Mouse (Mus musculus): ENCODE measurements around the gene Stk11. TPM values are rescaled to one million over a fixed set of nuclear protein-coding genes. Genes with fewer than 3 reads are reported as not detected.

The Stk11 gene
- total RNA-seq, 2 experiments from 2014 or later = 98.7 to 99.9 TPM

DNA sequence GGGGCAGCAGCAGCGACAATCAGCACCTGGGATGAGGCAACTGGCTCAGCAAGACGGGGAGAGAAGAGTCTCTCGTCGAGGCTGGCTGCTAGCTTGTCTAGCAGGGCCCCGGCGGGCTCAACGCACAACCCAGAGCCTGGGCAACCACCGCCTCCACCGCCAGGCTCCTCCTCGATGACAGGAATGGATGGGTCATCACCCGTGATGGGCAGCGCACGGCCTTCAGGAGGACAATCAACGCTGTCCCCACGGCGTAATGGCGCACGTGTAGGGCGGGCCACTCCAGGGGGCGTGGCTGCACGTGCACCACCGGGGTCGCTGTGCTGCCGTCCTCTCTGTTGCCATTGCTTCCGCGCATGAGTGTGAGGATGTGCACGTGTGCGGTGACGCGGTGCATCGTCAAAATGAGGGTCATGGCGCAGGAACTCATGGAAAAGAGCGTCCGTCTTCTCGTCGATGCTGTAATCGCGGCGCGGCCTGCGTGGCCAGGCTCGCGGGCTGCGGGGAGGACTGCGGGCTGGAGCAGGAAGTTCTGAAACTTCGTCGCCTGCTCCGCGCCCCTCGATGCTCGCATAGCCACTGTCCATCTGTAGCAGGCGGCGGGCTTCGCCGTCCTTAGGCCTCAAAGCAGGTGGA is 15.8 kb downstream of the Stk11 start:
- no peak for DNase-seq

DNA sequence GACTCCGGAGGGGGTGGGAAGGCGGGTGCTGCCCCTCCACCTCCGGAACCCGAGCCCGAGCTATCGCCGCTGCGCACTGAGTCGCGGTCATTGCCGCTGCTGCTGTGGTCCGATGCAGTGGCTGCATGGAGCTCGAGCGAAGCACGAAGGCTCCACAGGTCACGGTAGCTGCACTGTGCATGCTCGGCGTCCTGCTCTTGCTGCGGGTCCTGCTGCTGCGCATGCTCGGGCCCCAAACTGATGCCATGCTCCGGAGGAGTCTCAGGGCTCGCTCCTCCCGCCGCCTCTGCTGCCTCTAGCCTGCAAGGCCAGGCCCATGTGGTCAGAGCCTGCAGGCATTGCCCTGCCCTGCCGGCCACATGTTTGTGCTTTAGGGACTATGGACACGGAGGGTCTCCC is 16.3 kb downstream of the Stk11 start:
- DNase-seq = no peak

DNA sequence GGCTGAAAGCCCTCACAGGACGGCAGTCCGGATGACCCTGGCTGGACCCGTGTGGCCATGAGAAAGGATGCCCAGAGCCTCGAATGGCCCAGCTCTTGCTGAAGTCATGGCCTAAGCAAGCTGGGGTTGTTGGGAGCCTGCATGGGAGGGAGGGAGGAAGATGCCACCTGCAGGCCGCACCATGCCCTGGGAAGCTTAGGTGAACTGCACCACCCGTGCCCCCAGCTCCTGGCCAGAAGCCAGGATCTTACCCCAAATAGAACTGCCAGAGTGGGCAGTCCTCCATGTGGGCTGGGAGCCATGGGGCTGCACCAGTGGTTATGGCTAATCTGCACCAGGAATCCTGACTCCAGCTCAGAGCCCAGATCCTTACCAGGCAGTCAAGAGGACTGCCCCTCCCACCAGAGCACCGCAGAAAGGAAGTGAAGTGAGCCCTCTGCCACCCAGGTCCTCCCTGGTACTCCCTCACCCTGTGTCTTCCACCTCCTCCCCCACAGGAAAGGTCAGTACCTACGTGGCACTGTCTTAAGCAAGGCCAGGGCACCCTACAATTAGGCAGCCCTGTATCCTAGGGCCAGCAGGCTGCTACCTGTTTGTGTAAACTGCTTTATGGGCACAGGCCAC is 17.7 kb downstream of the Stk11 start:
- peak; percentile 83 for DNase-seq

DNA sequence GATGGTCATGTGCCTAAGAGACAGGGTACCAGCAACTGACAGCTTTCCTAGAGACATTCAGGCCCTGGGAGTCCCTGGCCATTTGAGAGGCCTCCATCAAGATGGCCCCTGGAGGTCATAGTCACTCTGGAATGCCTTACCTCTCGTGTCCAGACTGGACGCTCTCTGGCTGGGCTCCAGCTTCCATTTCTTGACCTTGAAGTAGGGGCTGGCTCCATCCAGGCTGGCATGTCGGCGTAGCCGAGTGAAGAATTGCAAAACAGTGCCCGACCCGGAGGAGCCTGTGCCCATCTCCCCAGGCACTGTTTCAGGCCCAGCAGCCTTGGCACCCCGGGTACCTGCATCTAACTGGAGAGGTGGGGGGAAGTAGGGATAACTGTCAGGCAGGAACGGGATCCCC is 18.8 kb downstream of the Stk11 start:
- DNase-seq = no peak

DNA sequence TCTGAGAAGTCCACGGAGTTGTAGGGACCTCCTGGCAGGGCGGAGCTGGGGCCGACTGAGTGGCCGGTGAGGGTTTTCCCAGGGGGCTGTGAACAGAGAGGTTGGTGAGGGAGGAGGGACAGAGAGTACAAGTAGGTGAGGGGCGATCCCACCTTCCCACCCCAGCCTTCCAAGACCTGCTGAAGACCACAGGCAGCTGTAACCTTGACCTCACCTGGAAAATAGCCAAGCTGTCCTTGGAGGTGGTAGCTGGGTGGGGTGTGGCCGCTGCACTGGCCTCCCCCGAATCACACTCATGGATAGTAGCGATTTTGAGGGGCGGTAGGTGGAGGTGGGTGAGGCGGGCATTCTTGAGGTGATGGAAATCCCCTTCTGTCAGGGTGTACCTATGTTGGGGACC is 19.6 kb downstream of the Stk11 start:
- no peak for DNase-seq

DNA sequence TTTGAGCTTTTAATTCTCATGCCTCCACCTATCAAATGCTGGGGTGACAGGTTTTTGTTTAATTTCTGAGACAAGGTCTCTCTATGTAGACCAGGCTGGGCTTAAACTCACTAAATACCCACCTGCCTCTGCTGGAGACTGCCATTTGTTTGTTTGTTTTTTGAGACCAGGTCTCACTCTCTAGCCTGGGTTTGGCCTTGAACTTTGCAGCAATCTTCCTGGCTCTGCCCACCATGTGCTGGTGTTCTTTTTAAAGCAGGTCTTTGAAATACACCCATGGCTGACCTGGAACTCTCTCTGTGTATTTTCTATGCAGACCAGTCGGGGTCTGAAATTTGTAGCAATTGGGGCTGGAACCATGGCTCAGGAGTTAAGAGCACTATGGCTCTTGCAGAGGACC is 20.0 kb downstream of the Stk11 start:
- DNase-seq = no peak

DNA sequence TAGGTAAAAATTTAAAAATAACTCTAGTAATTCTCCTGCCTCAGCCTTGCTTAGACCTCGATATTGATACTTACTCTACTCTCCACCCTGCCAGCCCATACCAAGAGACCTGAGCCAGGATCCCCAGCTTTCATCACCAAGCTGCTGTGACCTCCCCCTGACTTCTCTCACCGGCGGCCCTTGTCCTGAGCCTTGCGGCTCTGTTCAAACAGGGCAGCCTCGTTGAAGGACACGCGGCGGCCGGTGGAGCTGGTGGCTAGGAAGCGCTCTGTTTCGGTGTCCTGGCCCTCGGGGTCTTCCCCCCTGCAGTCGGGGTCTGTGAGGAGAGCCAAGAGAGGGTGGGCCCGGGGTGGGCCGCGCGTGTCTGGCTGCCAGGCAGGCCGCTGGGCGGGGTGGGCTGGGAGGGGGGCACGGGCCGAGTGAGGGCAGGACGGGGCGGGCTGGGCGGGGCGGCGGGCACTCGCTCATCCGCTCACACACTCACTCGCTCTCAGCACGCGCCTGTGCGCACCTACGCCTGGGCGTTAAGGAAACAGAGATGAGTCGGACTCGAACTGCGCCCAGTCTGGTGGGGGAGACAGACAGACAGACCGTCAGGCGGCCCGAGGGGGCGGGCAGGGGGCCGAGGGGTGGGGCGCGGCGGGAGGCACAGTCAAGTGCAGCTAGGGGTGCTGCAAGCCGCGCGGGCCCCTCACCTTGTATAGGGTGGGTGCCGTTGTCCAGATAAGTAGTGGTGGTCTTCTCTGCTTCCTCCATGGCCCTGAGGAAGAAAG is 20.8 kb downstream of the Stk11 start:
- no peak for DNase-seq

DNA sequence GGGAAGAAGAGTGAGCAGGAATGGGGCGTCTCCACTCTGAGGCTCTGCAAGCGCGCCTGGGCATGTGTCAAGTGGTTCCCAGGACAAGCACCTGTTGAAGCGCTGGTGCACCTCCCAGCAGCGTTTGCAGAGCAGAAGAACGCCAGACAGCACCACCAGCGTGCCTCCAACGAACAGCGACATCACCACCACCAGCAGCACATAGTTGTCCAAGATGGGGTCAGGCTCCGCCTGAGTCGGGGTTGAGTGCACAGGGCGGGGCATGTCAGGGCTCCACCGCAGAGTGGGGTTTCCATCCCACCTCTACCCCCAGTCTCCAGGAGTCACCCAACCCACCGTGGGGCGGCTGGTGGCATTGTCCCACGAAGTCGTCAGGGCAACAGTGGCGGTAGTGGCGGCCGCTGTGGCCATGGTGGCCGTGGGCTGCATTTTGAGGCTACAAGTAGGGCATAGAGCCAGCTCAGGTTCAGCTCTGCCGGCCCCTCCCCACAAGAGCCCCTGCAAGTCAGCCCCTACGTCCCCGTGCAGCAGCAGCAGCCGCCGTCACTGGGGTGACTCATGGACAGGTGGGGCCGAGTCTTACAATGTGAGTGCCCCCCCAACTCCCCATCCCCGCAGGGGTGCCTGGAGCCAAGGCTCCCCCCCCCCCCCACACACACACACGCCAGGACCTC is 21.5 kb downstream of the Stk11 start:
- no peak for DNase-seq

DNA sequence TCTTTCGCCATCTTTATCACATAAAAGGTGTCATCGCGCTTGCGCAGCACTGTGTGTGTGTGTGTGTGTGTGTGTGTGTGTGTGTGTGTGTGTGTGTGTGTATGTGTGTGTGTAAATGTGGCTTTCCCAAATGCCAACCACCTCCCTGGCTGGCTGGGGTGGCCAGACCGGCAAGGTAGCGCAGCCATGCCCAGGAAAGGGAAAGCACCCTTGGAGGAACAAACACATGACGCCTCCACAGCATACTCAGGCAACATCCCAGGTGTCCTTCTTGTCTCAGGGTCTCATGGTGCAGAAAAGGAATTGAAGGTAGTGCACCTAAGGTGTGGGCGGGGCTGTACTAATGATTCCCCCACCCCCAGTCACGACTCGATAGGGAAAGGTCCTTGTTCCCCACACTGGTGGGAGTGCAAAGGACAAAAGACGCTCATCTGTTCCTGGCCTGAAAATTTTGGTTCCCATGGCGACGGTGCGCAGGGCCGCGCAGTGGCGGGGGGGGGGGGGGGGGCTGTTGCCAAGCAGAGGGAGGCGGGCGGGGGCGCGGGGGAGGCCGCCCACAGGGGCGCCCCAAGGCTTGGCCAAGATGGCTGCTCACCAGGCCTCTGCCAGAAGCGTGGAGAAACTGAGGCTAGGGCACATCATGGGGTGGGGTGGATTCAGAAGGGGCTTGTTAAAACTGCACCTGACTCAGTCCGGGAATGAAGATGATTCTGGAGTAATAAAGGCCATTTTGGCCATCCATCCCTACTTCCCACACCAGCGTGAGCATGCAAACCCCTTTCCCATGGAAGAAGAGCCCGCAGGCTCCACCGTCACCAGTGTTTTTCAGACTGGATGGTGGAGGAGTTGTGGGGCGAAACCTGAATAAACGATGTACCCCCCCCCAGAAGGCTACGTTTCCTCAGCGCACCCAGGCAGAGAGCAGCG is 22.3 kb downstream of the Stk11 start:
- DNase-seq = no peak

DNA sequence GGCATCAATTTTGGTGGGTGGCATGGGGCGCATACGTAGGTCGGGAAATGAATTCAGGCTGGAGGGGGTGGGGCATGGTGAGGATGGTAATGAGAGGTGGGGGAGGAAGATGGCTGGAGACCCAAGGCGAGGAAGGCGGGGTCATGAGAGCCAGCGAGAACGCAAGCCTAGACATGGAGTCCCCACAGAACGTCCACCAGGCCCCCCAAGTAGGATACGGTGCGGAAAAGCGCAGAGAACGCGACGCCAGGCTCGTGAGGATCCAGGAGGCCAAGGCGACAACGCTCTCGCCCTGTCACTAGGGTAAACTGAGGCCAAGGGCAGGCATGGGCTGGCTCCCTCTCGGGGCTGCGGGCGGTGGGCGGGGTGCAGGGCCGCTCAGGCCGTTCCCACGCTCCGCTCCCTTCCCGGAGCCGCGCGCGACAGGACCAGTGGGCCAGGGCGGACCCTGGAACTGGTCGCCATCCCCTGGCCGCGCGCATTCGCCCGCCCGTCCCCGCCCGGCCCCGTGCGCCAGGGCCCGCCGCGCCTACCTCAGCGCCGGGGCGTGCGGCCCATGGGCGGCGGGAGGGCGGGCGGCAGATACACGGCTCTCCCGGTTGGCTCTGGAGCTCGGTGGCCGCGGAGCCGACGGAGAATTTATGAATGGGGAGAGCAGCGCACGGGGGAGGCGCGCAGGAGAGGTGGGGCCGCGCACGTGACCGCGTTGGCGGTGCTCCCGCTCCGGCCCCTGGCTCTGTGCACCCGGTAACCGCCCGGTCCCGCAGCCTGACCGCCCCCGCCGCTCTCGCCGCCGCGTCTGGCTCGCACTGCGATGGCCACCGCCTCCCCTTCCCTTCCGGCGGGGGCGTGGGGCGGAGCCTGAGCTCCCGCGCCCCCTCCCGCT is 23.2 kb downstream of the Stk11 start, which contains the start of gene Atp5d:
Atp5d (plus strand) TSS at position 80 of the 886 bp plus-strand sequence.
- DNase-seq = peak; percentile 68

DNA sequence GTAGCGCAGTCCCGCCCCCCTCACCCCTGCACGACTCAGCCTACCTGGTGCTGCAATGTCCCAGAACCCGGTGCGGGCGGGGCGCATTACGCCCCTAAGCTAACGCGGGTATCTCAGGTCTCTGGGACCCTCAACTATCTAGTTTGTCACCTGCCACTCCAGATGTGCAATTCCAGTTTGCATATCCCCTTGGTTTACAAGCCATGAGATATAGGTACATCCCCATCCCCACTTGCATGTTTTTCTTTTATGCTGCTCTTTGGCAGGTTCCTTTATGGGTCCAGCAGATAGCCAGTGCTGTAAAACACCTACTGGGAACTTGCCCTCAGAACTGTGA is 23.8 kb downstream of the Stk11 start:
- DNase-seq = no peak

DNA sequence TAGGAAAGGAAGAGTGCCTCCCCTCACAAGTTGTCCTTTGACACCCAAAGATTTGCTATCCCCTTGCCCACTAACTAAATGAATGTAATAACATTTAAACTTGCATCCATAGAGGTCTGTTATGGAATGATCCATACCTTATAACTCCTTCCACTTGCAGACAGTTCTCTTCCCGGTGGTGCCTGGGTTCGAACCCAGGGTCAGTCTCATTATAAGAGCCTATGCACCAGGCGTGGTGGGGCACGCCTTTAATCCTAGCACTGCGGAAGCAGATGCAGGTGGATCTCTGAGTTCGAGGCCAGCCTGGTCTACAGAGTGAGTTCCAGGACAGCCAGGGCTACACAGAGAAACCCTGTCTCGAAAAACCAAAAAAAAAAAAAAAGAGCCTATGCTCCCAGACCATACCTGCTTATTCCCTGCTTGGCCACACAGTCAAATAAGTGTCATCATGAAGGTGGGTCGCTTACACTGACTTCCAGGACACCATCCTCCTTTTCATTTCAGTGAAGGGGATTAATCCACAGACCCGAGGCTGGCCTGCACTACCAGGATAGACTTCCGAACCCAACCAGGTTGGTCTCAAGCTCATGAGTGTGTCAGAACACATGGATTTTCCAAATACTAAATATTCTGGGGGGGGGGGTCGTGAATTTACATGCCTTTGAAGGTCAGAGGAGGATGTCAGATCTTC is 24.5 kb downstream of the Stk11 start:
- DNase-seq = no peak

DNA sequence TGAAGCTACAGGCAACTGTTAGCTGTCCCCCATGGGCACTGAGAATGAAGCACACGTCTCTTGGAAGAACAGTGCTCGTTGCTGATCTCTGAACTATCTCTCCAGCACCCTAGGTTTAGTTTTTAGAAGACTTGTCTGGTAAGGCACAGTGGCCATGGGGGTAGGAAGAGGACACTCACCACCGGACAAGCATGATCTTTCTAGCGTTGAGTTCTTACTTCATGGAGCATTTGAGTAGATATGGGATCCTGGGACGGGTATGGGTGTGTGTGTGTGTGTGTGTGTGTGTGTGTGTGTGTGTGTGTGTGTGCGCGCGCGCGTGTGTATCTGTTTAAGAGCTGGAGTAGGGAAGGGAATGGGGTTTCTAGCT is 25.0 kb downstream of the Stk11 start, which contains the start of gene Cbarp:
Cbarp (minus strand) TSS at position 170 of the 370 bp plus-strand sequence.
- no peak for DNase-seq

DNA sequence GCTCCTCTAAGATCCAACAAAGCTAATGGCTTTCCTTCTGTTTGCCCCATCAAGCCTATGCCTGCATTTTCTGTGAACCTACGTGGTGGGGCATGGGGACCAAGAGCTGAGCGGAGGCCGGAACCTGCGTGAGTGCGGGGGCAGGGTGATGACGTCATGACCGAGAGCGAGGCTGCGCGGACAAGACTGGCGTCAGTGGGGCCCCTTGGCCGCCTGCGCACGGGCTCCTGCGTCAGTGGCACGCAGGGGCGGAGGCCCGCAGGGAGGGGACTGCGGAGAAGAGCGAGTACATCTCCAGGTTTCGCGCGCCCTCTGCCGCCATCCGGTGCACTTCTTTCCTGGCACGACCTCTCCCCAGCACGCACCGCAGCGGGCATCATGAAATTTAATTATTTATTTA is 25.6 kb downstream of the Stk11 start:
- peak; percentile 96 for DNase-seq

DNA sequence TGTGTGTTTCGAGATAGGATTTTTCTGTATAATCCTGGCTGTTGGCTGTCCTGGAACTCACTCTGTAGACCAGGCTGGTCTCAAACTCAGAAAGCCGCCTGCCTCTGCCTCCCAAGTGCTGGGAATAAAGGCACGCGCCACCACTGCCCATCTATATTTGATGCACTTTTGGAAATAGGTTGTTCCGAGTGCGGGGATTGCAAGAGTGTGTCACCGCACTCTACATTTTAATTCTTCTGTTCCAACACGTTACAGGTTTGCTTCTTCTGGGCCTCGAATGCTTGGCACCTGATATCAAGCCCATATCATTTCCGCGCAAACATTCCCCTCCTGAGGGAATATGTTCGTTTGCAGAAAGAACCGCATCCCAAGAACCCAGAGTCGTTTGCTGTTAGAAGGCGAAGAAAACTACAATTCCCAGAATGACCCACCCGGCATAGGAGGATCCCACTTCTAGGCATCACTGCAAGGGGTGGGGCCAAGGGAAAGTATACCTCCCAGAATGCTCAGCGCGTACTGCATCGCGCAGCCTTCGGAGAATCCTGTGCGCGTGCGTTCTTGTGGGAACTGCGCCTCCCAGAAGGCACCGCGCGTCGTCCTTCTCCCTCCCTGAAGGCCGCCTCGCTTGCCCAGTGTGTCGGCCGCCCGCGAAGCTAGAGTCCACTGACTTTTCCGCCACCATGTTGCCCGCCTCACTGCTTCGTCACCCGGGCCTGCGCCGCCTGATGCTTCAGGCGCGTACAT is 26.4 kb downstream of the Stk11 start:
- peak; percentile 95 for DNase-seq

DNA sequence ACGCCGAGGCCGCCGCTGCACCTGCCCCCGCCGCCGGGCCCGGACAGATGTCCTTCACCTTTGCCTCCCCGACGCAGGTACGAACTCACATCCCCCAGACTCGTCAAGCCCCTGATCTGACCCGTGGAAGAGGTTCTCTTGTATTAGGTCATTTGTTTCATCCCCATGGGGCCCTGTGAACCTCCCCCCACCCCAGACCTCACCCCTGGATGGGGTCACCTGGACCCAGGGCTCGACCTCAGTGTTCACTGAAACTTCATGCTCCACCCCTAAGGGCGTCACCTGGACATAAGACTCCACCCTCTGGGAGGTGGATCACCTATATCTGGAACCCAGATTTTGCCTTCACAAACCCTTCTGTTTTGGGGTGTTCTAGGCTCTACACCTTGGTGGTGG is 26.9 kb downstream of the Stk11 start:
- no peak for DNase-seq

DNA sequence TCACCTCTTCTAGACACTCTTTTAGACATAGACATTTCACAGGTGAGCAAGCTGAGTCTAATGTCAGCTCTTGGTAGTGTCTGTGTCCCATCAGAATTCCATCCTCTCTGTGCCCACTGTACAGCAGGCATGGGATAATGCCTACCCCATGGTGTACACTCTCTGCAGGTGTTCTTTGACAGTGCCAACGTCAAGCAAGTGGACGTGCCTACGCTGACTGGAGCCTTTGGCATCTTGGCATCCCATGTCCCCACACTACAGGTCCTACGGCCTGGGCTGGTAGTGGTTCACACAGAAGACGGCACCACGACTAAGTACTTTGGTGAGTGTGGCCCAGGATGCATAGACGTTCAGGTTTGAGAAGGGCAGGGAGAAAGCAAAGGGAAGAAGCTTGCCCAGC is 28.1 kb downstream of the Stk11 start:
- DNase-seq = no peak

DNA sequence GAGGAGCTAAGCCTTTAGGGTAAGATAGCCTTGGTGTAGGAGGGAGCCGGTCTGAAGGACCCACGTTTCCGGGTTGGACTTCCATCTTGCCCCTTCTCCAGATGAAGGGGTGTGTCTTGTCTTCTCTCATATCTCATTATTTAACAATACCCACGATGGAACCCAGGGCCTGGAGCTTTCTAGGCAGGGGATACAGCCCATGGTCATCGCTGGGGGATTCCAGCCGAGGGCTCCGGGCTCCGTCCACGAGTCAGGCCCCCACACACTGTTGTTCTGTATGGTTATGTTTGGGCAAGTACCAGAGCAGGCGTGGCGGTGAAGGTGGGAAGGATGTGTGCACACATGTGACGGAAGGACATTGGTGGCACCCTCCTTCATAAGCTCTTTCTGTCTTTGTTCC is 28.6 kb downstream of the Stk11 start:
- no peak for DNase-seq

Data from heart, postnatal 4 days (tissue).